Mouse (Mus musculus) liver, embryonic 14.5 days (tissue): ENCODE results near the gene Foxn3. TPM values are rescaled to one million over a fixed set of nuclear protein-coding genes. Genes with fewer than 3 reads are reported as not detected.
A peak's percentile ranks its signal among the peaks of the same experiment; 100 is the strongest.

Experiments
- ATAC-seq: fragments of 200-750 bp; cut with Nextera tagmentation; 2 replicates; pipeline ENCODE4 v1.8.0; 2017; ENCODE audit warnings: moderate number of reproducible peaks, mild to moderate bottlenecking, moderate library complexity; ENCODE audit not compliant: insufficient read depth
- DNase-seq, 3 experiments: peaks; one replicate each; pipeline ENCODE4 v3.0.0-alpha.2; 2012 to 2013; ENCODE audit warnings: low read depth in 3 of 3, low spot score in 3 of 3
- H3K27ac ChIP-seq: fragments of 300-500 bp; sonication (generic); 2 replicates; pipeline ENCODE4 v1.5.1; 2014; ENCODE audit warnings: moderate library complexity, mild to moderate bottlenecking, control low read depth, inconsistent platforms
- H3K27me3 ChIP-seq: fragments of 300-500 bp; sonication (generic); 2 replicates; pipeline ENCODE4 v1.6.1; 2014; ENCODE audit warnings: mild to moderate bottlenecking, low read length, moderate library complexity; ENCODE audit not compliant: control insufficient read depth, insufficient read depth
- H3K36me3 ChIP-seq: fragments of 300-500 bp; sonication (generic); replicated peaks from 2 replicates; pipeline ENCODE4 v1.6.1; 2014; ENCODE audit warnings: low read depth; ENCODE audit not compliant: control insufficient read depth, insufficient read depth
- H3K4me1 ChIP-seq, 2 experiments: fragments of 200-500 bp in 1 of 2; fragments of 300-500 bp in 1 of 2; sonication (generic) in 1 of 2; replicated peaks; 2 replicates each; pipeline ENCODE4 v1.6.1; 2012 to 2014; ENCODE audit warnings: antibody characterized with exemption in 1 of 2, inconsistent platforms in 1 of 2, low read length in 1 of 2; ENCODE audit not compliant: control insufficient read depth in 2 of 2, insufficient read depth in 2 of 2
- H3K4me2 ChIP-seq: fragments of 300-500 bp; sonication (generic); 2 replicates; pipeline ENCODE4 v1.6.1; 2014; ENCODE audit warnings: low read depth, mild to moderate bottlenecking, control low read depth, moderate library complexity
- H3K4me3 ChIP-seq, 2 experiments: fragments of 200-500 bp in 1 of 2; fragments of 300-500 bp in 1 of 2; sonication (generic) in 1 of 2; 2 replicates each; pipeline ENCODE4 v1.5.1; 2012 to 2014; ENCODE audit warnings: low read depth in 2 of 2, low read length in 2 of 2, mild to moderate bottlenecking in 2 of 2, control low read depth in 1 of 2, inconsistent platforms in 1 of 2, moderate library complexity in 1 of 2; ENCODE audit not compliant: insufficient read depth in 1 of 2
- H3K9ac ChIP-seq: fragments of 300-500 bp; sonication (generic); replicated peaks from 2 replicates; pipeline ENCODE4 v1.6.1; 2014; ENCODE audit warnings: mild to moderate bottlenecking, control low read depth, moderate library complexity
- H3K9me3 ChIP-seq: fragments of 300-500 bp; sonication (generic); 2 replicates; pipeline ENCODE4 v1.6.1; 2016; ENCODE audit warnings: low read length, mixed read lengths; ENCODE audit not compliant: control insufficient read depth
- CTCF ChIP-seq: IDR thresholded peaks from 2 replicates; pipeline ENCODE4 v1.5.1; 2016; ENCODE audit warnings: antibody characterized with exemption, low read depth, control low read depth
- EP300 ChIP-seq: IDR thresholded peaks from 2 replicates; pipeline ENCODE4 v1.6.1; 2016; ENCODE audit warnings: antibody characterized with exemption, low read depth
- WGBS: fragments of 180-500 bp; shearing (Covaris S2); extraction: QIAGEN DNeasy Blood & Tissue Kit; methylation state at CpG from one replicate; pipeline ENCODE4 v1.1.7; 2014; ENCODE audit not compliant: insufficient replicate concordance; 5-methylcytosine and 5-hydroxymethylcytosine counted together
- polyA plus RNA-seq, 2 experiments: library from polyadenylated mRNA; depleted of rRNA in 1 of 2; stranded (reverse) in 1 of 2; unstranded in 1 of 2; fragments of >200 nt; fragmentation: Nextera tagmentation in 1 of 2; extraction: Ambion mirVana in 1 of 2; gene quantifications; 2 replicates each; pipeline versions ENCODE4 v1.2.1 to v1.2.3; 2012 to 2014

The Foxn3 gene
- polyA plus RNA-seq, 2 experiments: 2.7 to 13.6 TPM

GRCm38 (mm10) chr12:99207014-99207612 lies 356.3 kb downstream of the Foxn3 start:
- no peaks in the 10 kb centered on the region for H3K36me3 ChIP-seq
- H3K27me3 ChIP-seq: no peaks in the 10 kb centered on the region
- no peak overlapping the region for H3K4me2 ChIP-seq
- TF ChIP-seq EP300 (no peak), CTCF (peak; percentile 14; the same call in 1 of the 2 replicates)
- no peak for ATAC-seq
- no peak overlapping the region for H3K9ac ChIP-seq
- WGBS: 77% methylated on average over 15 of the region's 15 CpGs
- no peak overlapping the region for H3K27ac ChIP-seq
- no peaks in the 10 kb centered on the region for H3K4me1 ChIP-seq
- H3K9me3 ChIP-seq: no peaks in the 10 kb centered on the region
- DNase-seq: no peak
- no peak overlapping the region for H3K4me3 ChIP-seq

- DNase-seq (no peak), ATAC-seq (no peak)
- Histone ChIP-seq H3K36me3 (no peaks in the 10 kb centered on the region), H3K9ac (no peak overlapping the region), H3K9me3 (no peaks in the 10 kb centered on the region), H3K27me3 (no peaks in the 10 kb centered on the region), H3K4me1 (no peaks in the 10 kb centered on the region), H3K4me2 (no peak overlapping the region), H3K4me3 (no peak overlapping the region), H3K27ac (no peak overlapping the region)
- TF ChIP-seq CTCF (no peak), EP300 (no peak)
- WGBS: 57% methylated on average over 8 of the region's 8 CpGs
These were observed 357.6 kb downstream of the Foxn3 start for GRCm38 (mm10) chr12:99205734-99206133.

- DNase-seq (no peak), ATAC-seq (no peak)
- H3K27me3 ChIP-seq: no peaks in the 10 kb centered on the region
- H3K27ac ChIP-seq: no peak overlapping the region
- no peak for TF ChIP-seq EP300
- no peak for TF ChIP-seq CTCF
- H3K36me3 ChIP-seq: no peaks in the 10 kb centered on the region
- H3K4me1 ChIP-seq: no peaks in the 10 kb centered on the region
- WGBS: 73% methylated on average over 5 of the region's 5 CpGs
- no peak overlapping the region for H3K4me2 ChIP-seq
- H3K9me3 ChIP-seq: no peaks in the 10 kb centered on the region
- no peak overlapping the region for H3K9ac ChIP-seq
- H3K4me3 ChIP-seq: no peak overlapping the region
These were observed 364.3 kb downstream of the Foxn3 start for GRCm38 (mm10) chr12:99199124-99199483.

GRCm38 (mm10) chr12:99198428-99199123 lies 364.8 kb downstream of the Foxn3 start:
- Histone ChIP-seq H3K4me3 (no peak overlapping the region), H3K9me3 (no peaks in the 10 kb centered on the region), H3K4me2 (no peak overlapping the region), H3K4me1 (no peaks in the 10 kb centered on the region), H3K27ac (no peak overlapping the region), H3K36me3 (no peaks in the 10 kb centered on the region), H3K9ac (no peak overlapping the region), H3K27me3 (no peaks in the 10 kb centered on the region)
- WGBS: 76% methylated on average over 12 of the region's 12 CpGs
- DNase-seq: no peak
- no peak for ATAC-seq
- no peak for TF ChIP-seq CTCF
- TF ChIP-seq EP300: no peak

GRCm38 (mm10) chr12:99197031-99197430 lies 366.4 kb downstream of the Foxn3 start:
- 82% methylated on average over 7 of the region's 7 CpGs for WGBS
- no peak for ATAC-seq

More at GRCm38 (mm10) chr12:99197031-99197430, 366.4 kb downstream of the Foxn3 start:
- Histone ChIP-seq H3K4me2 (no peak overlapping the region), H3K9ac (no peak overlapping the region), H3K27ac (no peak overlapping the region), H3K4me3 (no peak overlapping the region), H3K4me1 (no peaks in the 10 kb centered on the region), H3K36me3 (no peaks in the 10 kb centered on the region), H3K9me3 (no peaks in the 10 kb centered on the region), H3K27me3 (no peaks in the 10 kb centered on the region)
- TF ChIP-seq CTCF (no peak), EP300 (no peak)
- DNase-seq: no peak
